Mouse (Mus musculus) liver, embryonic 13.5 days (tissue): ENCODE results near the gene 4930402H24Rik. TPM values are rescaled to one million over a fixed set of nuclear protein-coding genes. Genes with fewer than 3 reads are reported as not detected.
A peak's percentile ranks its signal among the peaks of the same experiment; 100 is the strongest.

Source experiments
- ATAC-seq: fragments of 200-750 bp; cut with Nextera tagmentation; 2 replicates; pipeline ENCODE4 v1.8.0; 2017; ENCODE audit warnings: low read depth, mild to moderate bottlenecking, moderate number of reproducible peaks, moderate library complexity
- DNase-seq: peaks from one replicate; pipeline ENCODE4 v3.0.0; 2022
- H3K27ac ChIP-seq: fragments of 300-500 bp; sonication (generic); 2 replicates; pipeline ENCODE4 v1.5.1; 2015; ENCODE audit warnings: moderate library complexity, mild to moderate bottlenecking, inconsistent platforms
- H3K27me3 ChIP-seq: fragments of 300-500 bp; sonication (generic); 2 replicates; pipeline ENCODE4 v1.6.1; 2015; ENCODE audit warnings: mild to moderate bottlenecking, inconsistent platforms
- H3K36me3 ChIP-seq: fragments of 300-500 bp; sonication (generic); 2 replicates; pipeline ENCODE4 v1.6.1; 2015; ENCODE audit warnings: mild to moderate bottlenecking, inconsistent platforms
- H3K4me1 ChIP-seq: fragments of 300-500 bp; sonication (generic); replicated peaks from 2 replicates; pipeline ENCODE4 v1.6.1; 2015; ENCODE audit warnings: inconsistent platforms
- H3K4me2 ChIP-seq: fragments of 300-500 bp; sonication (generic); 2 replicates; pipeline ENCODE4 v1.6.1; 2015; ENCODE audit warnings: inconsistent platforms, mild to moderate bottlenecking, moderate library complexity
- H3K4me3 ChIP-seq: fragments of 300-500 bp; sonication (generic); replicated peaks from 2 replicates; pipeline ENCODE4 v1.5.1; 2015; ENCODE audit warnings: mild to moderate bottlenecking, inconsistent platforms
- H3K9ac ChIP-seq: fragments of 300-500 bp; sonication (generic); 2 replicates; pipeline ENCODE4 v1.6.1; 2015; ENCODE audit warnings: mild to moderate bottlenecking, inconsistent platforms
- H3K9me3 ChIP-seq: fragments of 300-500 bp; sonication (generic); replicated peaks from 2 replicates; pipeline ENCODE4 v1.6.1; 2016; ENCODE audit warnings: inconsistent platforms
- WGBS: fragments of 180-500 bp; shearing (Covaris S2); methylation state at CpG from one replicate; pipeline ENCODE4 v1.1.7; 2015; ENCODE audit not compliant: insufficient replicate concordance; 5-methylcytosine and 5-hydroxymethylcytosine counted together
- polyA plus RNA-seq: library from polyadenylated mRNA; unstranded; fragments of >200 nt; fragmentation: Nextera tagmentation; extraction: Ambion mirVana; gene quantifications from 2 replicates; pipeline ENCODE4 v1.2.1, GENCODE M21; 2015

The 4930402H24Rik gene
- polyA plus RNA-seq, 1 experiment from 2014 or later, result 10.2 TPM

DNA sequence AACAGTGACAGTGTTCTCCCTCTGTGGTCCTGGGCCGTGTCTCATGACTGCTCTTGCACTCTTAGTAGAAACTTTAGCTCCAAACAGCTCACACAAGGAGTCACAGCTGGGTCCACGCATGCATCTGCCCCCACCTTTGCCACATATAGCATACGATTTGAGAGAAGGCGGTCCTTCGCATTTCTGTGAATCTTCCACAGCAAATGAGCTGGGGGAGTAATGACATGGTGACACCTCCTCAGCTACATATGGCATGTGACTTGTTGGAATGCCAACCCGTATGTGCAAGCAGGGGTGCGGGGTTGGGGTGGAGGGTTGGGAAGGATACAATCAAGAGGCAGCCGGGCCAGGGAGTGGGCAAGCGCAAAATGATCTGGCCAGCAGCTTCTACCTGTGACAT lies 249.7 kb downstream of the 4930402H24Rik start:
- WGBS, result 86% methylated on average over 9 of the region's 9 CpGs
- peaks cover 50% of the 10 kb centered on the region for H3K4me1 ChIP-seq
- H3K4me3 ChIP-seq, result no peak overlapping the region
- H3K36me3 ChIP-seq, result peaks cover 87% of the 10 kb centered on the region
- no peaks in the 10 kb centered on the region for H3K9me3 ChIP-seq
- peak overlapping the region; percentile 55; the same call in 1 of the 2 replicates for H3K4me2 ChIP-seq
- H3K9ac ChIP-seq, result peak overlapping the region; percentile 57; the same call in 1 of the 2 replicates
- no peaks in the 10 kb centered on the region for H3K27me3 ChIP-seq
- H3K27ac ChIP-seq, result peak overlapping the region; percentile 90
- ATAC-seq (no peak), DNase-seq (no peak)

Other genes with a start within 250 kb of the 4930402H24Rik start
- 41.7 and 43.6 TPM in 2 replicates for gene Ddrgk1, start 241.7 kb downstream of the 4930402H24Rik start, polyA plus RNA-seq
- gene Itpa, start 238.8 kb downstream of the 4930402H24Rik start, polyA plus RNA-seq, result 66.5 and 78.5 TPM in 2 replicates
- 0.07 and 0.14 TPM in 2 replicates for gene Slc4a11, start 208.9 kb downstream of the 4930402H24Rik start, polyA plus RNA-seq
- gene Atrn, start 89 bp upstream of the 4930402H24Rik start, polyA plus RNA-seq, result 1.5 and 2.1 TPM in 2 replicates
- gene Gfra4, start 136.7 kb upstream of the 4930402H24Rik start, polyA plus RNA-seq, result 0.23 and 0.52 TPM in 2 replicates
- 0.45 and 0.71 TPM in 2 replicates for gene Adam33, start 157.4 kb upstream of the 4930402H24Rik start, polyA plus RNA-seq
- gene Siglec1, start 180.4 kb upstream of the 4930402H24Rik start, polyA plus RNA-seq, result 0.49 and 0.56 TPM in 2 replicates
- 2.1 and 2.2 TPM in 2 replicates for gene Hspa12b, start 220.9 kb upstream of the 4930402H24Rik start, polyA plus RNA-seq
- gene Gm11037, start 227.1 kb upstream of the 4930402H24Rik start, polyA plus RNA-seq, result not detected in 2 replicates